Mouse (Mus musculus): ENCODE results near the gene Barx2. TPM values are rescaled to one million over a fixed set of nuclear protein-coding genes. Genes with fewer than 3 reads are reported as not detected.

Barx2 gene
- polyA plus RNA-seq, 1 experiment from 2014 or later = not detected

- Histone ChIP-seq H3K4me2 (ENCODE audit: low read depth, low read length, severe bottlenecking) (peak overlapping the region; percentile 88), H3K4me3 (ENCODE audit: low read depth, low read length) (peak overlapping the region; percentile 45), H3K4me1 (replicated peaks; ENCODE audit: control insufficient read depth, insufficient read depth, low read length) (peaks cover 12% of the 10 kb centered on the region), H3K36me3 (ENCODE audit: control insufficient read depth, insufficient read depth, low read length) (no peaks in the 10 kb centered on the region), H3K27me3 (ENCODE audit: control insufficient read depth, insufficient read depth, low read length) (peaks cover 78% of the 10 kb centered on the region), H3K27ac (ENCODE audit: low read depth, low read length) (no peak overlapping the region), H3K9me3 (ENCODE audit: control insufficient read depth, low read length) (no peaks in the 10 kb centered on the region), H3K9ac (ENCODE audit: low read length) (no peak overlapping the region)
- DNase-seq (ENCODE audit: low spot score) (peak; percentile 61), ATAC-seq (replicated peaks; ENCODE audit: low FRiP score) (no peak)
- WGBS = under 1% methylated on average over 54 of the region's 54 CpGs
These were observed 703 bp upstream of the Barx2 start for GRCm38 (mm10) chr9:31913739-31914591.

GRCm38 (mm10) chr9:31912553-31912920, 725 bp downstream of the Barx2 start:
- no peak for ATAC-seq (replicated peaks; ENCODE audit: low FRiP score)
- H3K27me3 ChIP-seq (ENCODE audit: control insufficient read depth, insufficient read depth, low read length) = peaks cover 75% of the 10 kb centered on the region
- peak overlapping the region; percentile 45 for H3K4me3 ChIP-seq (ENCODE audit: low read depth, low read length)
- DNase-seq (ENCODE audit: low spot score) = no peak
- peak overlapping the region; percentile 88 for H3K4me2 ChIP-seq (ENCODE audit: low read depth, low read length, severe bottlenecking)
- H3K27ac ChIP-seq (ENCODE audit: low read depth, low read length) = no peak overlapping the region
- H3K9ac ChIP-seq (ENCODE audit: low read length) = no peak overlapping the region
- H3K9me3 ChIP-seq (ENCODE audit: control insufficient read depth, low read length) = no peaks in the 10 kb centered on the region
- no peaks in the 10 kb centered on the region for H3K36me3 ChIP-seq (ENCODE audit: control insufficient read depth, insufficient read depth, low read length)
- peaks cover 12% of the 10 kb centered on the region for H3K4me1 ChIP-seq (replicated peaks; ENCODE audit: control insufficient read depth, insufficient read depth, low read length)
- under 1% methylated on average over 16 of the region's 16 CpGs for WGBS

- Histone ChIP-seq H3K9ac (ENCODE audit: low read length) (no peak overlapping the region), H3K27ac (ENCODE audit: low read depth, low read length) (no peak overlapping the region), H3K27me3 (ENCODE audit: control insufficient read depth, insufficient read depth, low read length) (peaks cover 52% of the 10 kb centered on the region), H3K9me3 (ENCODE audit: control insufficient read depth, low read length) (no peaks in the 10 kb centered on the region), H3K4me1 (replicated peaks; ENCODE audit: control insufficient read depth, insufficient read depth, low read length) (peaks cover 12% of the 10 kb centered on the region), H3K4me2 (ENCODE audit: low read depth, low read length, severe bottlenecking) (no peak overlapping the region), H3K36me3 (ENCODE audit: control insufficient read depth, insufficient read depth, low read length) (no peaks in the 10 kb centered on the region), H3K4me3 (ENCODE audit: low read depth, low read length) (no peak overlapping the region)
- ATAC-seq (replicated peaks; ENCODE audit: low FRiP score) = no peak
- WGBS = 21% methylated on average over 5 of the region's 5 CpGs
- DNase-seq (ENCODE audit: low spot score) = no peak
These were observed 3.0 kb downstream of the Barx2 start for GRCm38 (mm10) chr9:31910221-31910620.

DNA sequence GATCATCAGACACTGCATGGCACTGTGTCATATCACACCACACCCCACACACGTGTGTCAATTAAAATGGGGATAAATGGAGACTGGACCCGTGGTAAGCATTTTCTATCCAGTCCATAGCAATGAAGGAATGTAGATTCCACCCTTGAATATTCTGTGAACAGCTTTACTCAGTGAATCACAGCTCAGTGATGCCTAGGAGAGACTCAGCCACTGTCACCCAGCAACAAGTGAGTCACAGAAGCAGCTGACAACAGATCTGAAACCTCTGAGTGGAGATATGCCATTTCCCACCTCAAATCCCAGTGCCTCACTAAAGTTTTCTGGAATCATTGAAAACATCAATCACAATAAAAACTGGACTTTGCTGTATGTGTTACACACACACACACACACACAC, 11.5 kb downstream of the Barx2 start:
- Histone ChIP-seq H3K27ac (ENCODE audit: low read depth, low read length) (no peak overlapping the region), H3K9ac (ENCODE audit: low read length) (no peak overlapping the region), H3K27me3 (ENCODE audit: control insufficient read depth, insufficient read depth, low read length) (no peaks in the 10 kb centered on the region), H3K4me1 (replicated peaks; ENCODE audit: control insufficient read depth, insufficient read depth, low read length) (no peaks in the 10 kb centered on the region), H3K36me3 (ENCODE audit: control insufficient read depth, insufficient read depth, low read length) (no peaks in the 10 kb centered on the region), H3K4me2 (ENCODE audit: low read depth, low read length, severe bottlenecking) (no peak overlapping the region), H3K9me3 (ENCODE audit: control insufficient read depth, low read length) (no peaks in the 10 kb centered on the region), H3K4me3 (ENCODE audit: low read depth, low read length) (no peak overlapping the region)
- 88% methylated on average over 2 of the region's 2 CpGs for WGBS
- ATAC-seq (replicated peaks; ENCODE audit: low FRiP score) (no peak), DNase-seq (ENCODE audit: low spot score) (no peak)

GRCm38 (mm10) chr9:31894775-31895320, 18.4 kb downstream of the Barx2 start:
- DNase-seq (ENCODE audit: low spot score) (no peak), ATAC-seq (replicated peaks; ENCODE audit: low FRiP score) (no peak)
- Histone ChIP-seq H3K9ac (ENCODE audit: low read length) (no peak overlapping the region), H3K36me3 (ENCODE audit: control insufficient read depth, insufficient read depth, low read length) (no peaks in the 10 kb centered on the region), H3K4me3 (ENCODE audit: low read depth, low read length) (no peak overlapping the region), H3K27me3 (ENCODE audit: control insufficient read depth, insufficient read depth, low read length) (no peaks in the 10 kb centered on the region), H3K27ac (ENCODE audit: low read depth, low read length) (no peak overlapping the region), H3K4me1 (replicated peaks; ENCODE audit: control insufficient read depth, insufficient read depth, low read length) (0 out of 2 replicates have a peak, but pooled peaks cover 2% of the 10 kb centered on the region), H3K4me2 (ENCODE audit: low read depth, low read length, severe bottlenecking) (no peak overlapping the region), H3K9me3 (ENCODE audit: control insufficient read depth, low read length) (no peaks in the 10 kb centered on the region)
- WGBS = 47% methylated on average over 10 of the region's 10 CpGs

- Histone ChIP-seq H3K9me3 (ENCODE audit: control insufficient read depth, low read length) (no peaks in the 10 kb centered on the region), H3K4me2 (ENCODE audit: low read depth, low read length, severe bottlenecking) (no peak overlapping the region), H3K4me1 (replicated peaks; ENCODE audit: control insufficient read depth, insufficient read depth, low read length) (no peaks in the 10 kb centered on the region), H3K27me3 (ENCODE audit: control insufficient read depth, insufficient read depth, low read length) (no peaks in the 10 kb centered on the region), H3K4me3 (ENCODE audit: low read depth, low read length) (no peak overlapping the region), H3K36me3 (ENCODE audit: control insufficient read depth, insufficient read depth, low read length) (no peaks in the 10 kb centered on the region), H3K27ac (ENCODE audit: low read depth, low read length) (no peak overlapping the region), H3K9ac (ENCODE audit: low read length) (no peak overlapping the region)
- WGBS = 87% methylated on average over 4 of the region's 4 CpGs
- ATAC-seq (replicated peaks; ENCODE audit: low FRiP score) = no peak
- DNase-seq (ENCODE audit: low spot score) = no peak
These were observed 24.9 kb downstream of the Barx2 start for GRCm38 (mm10) chr9:31888333-31888732.

DNA sequence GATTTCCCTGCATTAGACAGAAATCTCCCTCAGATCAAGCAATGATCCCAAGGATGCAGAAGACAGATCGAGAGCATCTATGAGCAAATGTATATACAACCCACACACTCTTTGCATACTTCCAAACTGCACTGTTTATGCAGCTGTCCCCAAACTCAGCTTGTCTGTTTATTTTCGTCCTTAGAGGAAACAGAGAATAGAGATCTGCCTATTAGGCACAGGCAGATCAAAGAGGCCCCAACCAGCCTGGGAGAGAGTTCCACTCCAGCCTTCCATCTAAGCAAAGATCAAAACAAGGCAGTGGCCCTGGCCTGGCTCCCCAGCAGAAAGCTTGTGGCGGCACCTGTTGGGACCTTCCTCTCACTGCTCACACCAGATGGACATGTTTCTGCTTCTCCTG, 27.0 kb downstream of the Barx2 start:
- H3K36me3 ChIP-seq (ENCODE audit: control insufficient read depth, insufficient read depth, low read length) = no peaks in the 10 kb centered on the region
- no peak overlapping the region for H3K27ac ChIP-seq (ENCODE audit: low read depth, low read length)
- no peak overlapping the region for H3K4me2 ChIP-seq (ENCODE audit: low read depth, low read length, severe bottlenecking)
- WGBS = 72% methylated on average over 3 of the region's 3 CpGs
- DNase-seq (ENCODE audit: low spot score) = no peak
- H3K9ac ChIP-seq (ENCODE audit: low read length) = no peak overlapping the region
- no peaks in the 10 kb centered on the region for H3K9me3 ChIP-seq (ENCODE audit: control insufficient read depth, low read length)
- no peak overlapping the region for H3K4me3 ChIP-seq (ENCODE audit: low read depth, low read length)
- no peak for ATAC-seq (replicated peaks; ENCODE audit: low FRiP score)
- no peaks in the 10 kb centered on the region for H3K27me3 ChIP-seq (ENCODE audit: control insufficient read depth, insufficient read depth, low read length)
- H3K4me1 ChIP-seq (replicated peaks; ENCODE audit: control insufficient read depth, insufficient read depth, low read length) = no peaks in the 10 kb centered on the region

- Histone ChIP-seq H3K4me3 (ENCODE audit: low read depth, low read length) (no peak overlapping the region), H3K4me1 (replicated peaks; ENCODE audit: control insufficient read depth, insufficient read depth, low read length) (no peaks in the 10 kb centered on the region), H3K9me3 (ENCODE audit: control insufficient read depth, low read length) (no peaks in the 10 kb centered on the region), H3K4me2 (ENCODE audit: low read depth, low read length, severe bottlenecking) (no peak overlapping the region), H3K9ac (ENCODE audit: low read length) (no peak overlapping the region), H3K36me3 (ENCODE audit: control insufficient read depth, insufficient read depth, low read length) (no peaks in the 10 kb centered on the region), H3K27ac (ENCODE audit: low read depth, low read length) (no peak overlapping the region), H3K27me3 (ENCODE audit: control insufficient read depth, insufficient read depth, low read length) (no peaks in the 10 kb centered on the region)
- WGBS = 82% methylated on average over 2 of the region's 2 CpGs
- no peak for DNase-seq (ENCODE audit: low spot score)
- ATAC-seq (replicated peaks; ENCODE audit: low FRiP score) = no peak
These were observed 30.9 kb downstream of the Barx2 start for GRCm38 (mm10) chr9:31882376-31882775.

- no peaks in the 10 kb centered on the region for H3K4me1 ChIP-seq (replicated peaks; ENCODE audit: control insufficient read depth, insufficient read depth, low read length)
- no peaks in the 10 kb centered on the region for H3K27me3 ChIP-seq (ENCODE audit: control insufficient read depth, insufficient read depth, low read length)
- H3K27ac ChIP-seq (ENCODE audit: low read depth, low read length) = no peak overlapping the region
- H3K9me3 ChIP-seq (ENCODE audit: control insufficient read depth, low read length) = no peaks in the 10 kb centered on the region
- no peak overlapping the region for H3K9ac ChIP-seq (ENCODE audit: low read length)
- H3K4me2 ChIP-seq (ENCODE audit: low read depth, low read length, severe bottlenecking) = no peak overlapping the region
- no peak for ATAC-seq (replicated peaks; ENCODE audit: low FRiP score)
- no peak for DNase-seq (ENCODE audit: low spot score)
- H3K36me3 ChIP-seq (ENCODE audit: control insufficient read depth, insufficient read depth, low read length) = no peaks in the 10 kb centered on the region
- no peak overlapping the region for H3K4me3 ChIP-seq (ENCODE audit: low read depth, low read length)
- 87% methylated on average over 3 of the region's 3 CpGs for WGBS
These were observed 37.7 kb downstream of the Barx2 start for GRCm38 (mm10) chr9:31875556-31875955.

Data from forebrain, embryonic 11.5 days (tissue).